Mouse (Mus musculus): ENCODE data around the gene Ptprf. TPM values are rescaled to one million over a fixed set of nuclear protein-coding genes. Genes with fewer than 3 reads are reported as not detected.

Gene Ptprf
- polyA plus RNA-seq, 1 experiment from 2014 or later: 68.2 TPM

DNA sequence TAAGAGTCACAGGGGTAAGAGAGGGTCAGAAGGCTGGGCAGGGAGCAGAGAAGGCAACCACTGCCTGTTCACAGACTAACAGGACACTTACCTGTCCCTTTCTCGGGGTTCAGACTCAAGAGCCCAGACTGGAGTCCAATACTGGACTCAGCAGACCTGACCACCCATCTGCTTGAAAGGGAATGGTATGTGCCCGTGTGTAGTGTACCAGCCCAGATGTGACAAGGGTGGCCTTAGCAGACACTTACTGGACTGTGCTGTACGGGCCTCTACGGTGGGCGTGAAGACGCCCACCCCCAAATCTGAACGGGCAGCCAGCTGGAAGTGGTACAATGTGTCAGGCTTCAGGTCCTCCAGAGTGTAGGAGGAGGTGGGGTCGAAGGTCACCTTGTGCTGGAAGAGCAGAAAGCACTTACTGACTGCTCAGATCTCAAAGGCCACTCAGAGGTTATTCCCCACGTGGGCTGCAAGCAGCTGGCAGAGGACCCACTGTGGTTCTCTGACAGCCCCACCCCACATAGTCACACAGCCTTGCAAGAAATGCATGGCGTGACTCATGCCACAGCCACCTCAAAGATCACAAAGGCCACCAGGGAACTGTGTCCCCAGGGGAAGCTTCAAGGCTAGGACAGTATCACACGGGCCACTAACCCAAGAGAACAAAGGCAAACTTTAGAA, 56.4 kb downstream of the Ptprf start:
- DNase-seq (ENCODE audit: low spot score) (no peak), ATAC-seq (ENCODE audit: low FRiP score) (no peak)
- Histone ChIP-seq H3K4me2 (replicated peaks) (no peak overlapping the region), H3K9ac (no peak overlapping the region), H3K4me3 (replicated peaks; ENCODE audit: low read length) (no peak overlapping the region), H3K27me3 (ENCODE audit: control insufficient read depth, insufficient read depth, low read length) (no peaks in the 10 kb centered on the region), H3K4me1 (replicated peaks; ENCODE audit: control insufficient read depth, insufficient read depth, low read length) (no peaks in the 10 kb centered on the region), H3K9me3 (ENCODE audit: control insufficient read depth, low read length) (no peaks in the 10 kb centered on the region), H3K27ac (no peak overlapping the region), H3K36me3 (replicated peaks; ENCODE audit: control insufficient read depth, insufficient read depth) (peaks cover 73% of the 10 kb centered on the region)
- 71% methylated on average over 11 of the region's 11 CpGs for WGBS

- WGBS: 72% methylated on average over 2 of the region's 2 CpGs
- Histone ChIP-seq H3K9me3 (ENCODE audit: control insufficient read depth, low read length) (no peaks in the 10 kb centered on the region), H3K36me3 (replicated peaks; ENCODE audit: control insufficient read depth, insufficient read depth) (peaks cover 82% of the 10 kb centered on the region), H3K4me3 (replicated peaks; ENCODE audit: low read length) (no peak overlapping the region), H3K4me2 (replicated peaks) (no peak overlapping the region), H3K27ac (no peak overlapping the region), H3K9ac (no peak overlapping the region), H3K4me1 (replicated peaks; ENCODE audit: control insufficient read depth, insufficient read depth, low read length) (no peaks in the 10 kb centered on the region), H3K27me3 (ENCODE audit: control insufficient read depth, insufficient read depth, low read length) (no peaks in the 10 kb centered on the region)
- DNase-seq (ENCODE audit: low spot score) (no peak), ATAC-seq (ENCODE audit: low FRiP score) (no peak)
Observed at GRCm38 (mm10) chr4:118233886-118234285, 57.3 kb downstream of the Ptprf start.

- Histone ChIP-seq H3K27ac (no peak overlapping the region), H3K9me3 (ENCODE audit: control insufficient read depth, low read length) (no peaks in the 10 kb centered on the region), H3K36me3 (replicated peaks; ENCODE audit: control insufficient read depth, insufficient read depth) (peaks cover 92% of the 10 kb centered on the region), H3K9ac (no peak overlapping the region), H3K4me2 (replicated peaks) (no peak overlapping the region), H3K4me3 (replicated peaks; ENCODE audit: low read length) (no peak overlapping the region), H3K4me1 (replicated peaks; ENCODE audit: control insufficient read depth, insufficient read depth, low read length) (no peaks in the 10 kb centered on the region), H3K27me3 (ENCODE audit: control insufficient read depth, insufficient read depth, low read length) (no peaks in the 10 kb centered on the region)
- no peak for DNase-seq (ENCODE audit: low spot score)
- WGBS: 88% methylated on average over 6 of the region's 6 CpGs
- no peak for ATAC-seq (ENCODE audit: low FRiP score)
Observed at GRCm38 (mm10) chr4:118231861-118232260, 59.3 kb downstream of the Ptprf start.

- no peaks in the 10 kb centered on the region for H3K27me3 ChIP-seq (ENCODE audit: control insufficient read depth, insufficient read depth, low read length)
- H3K9me3 ChIP-seq (ENCODE audit: control insufficient read depth, low read length): no peaks in the 10 kb centered on the region
- no peaks in the 10 kb centered on the region for H3K4me1 ChIP-seq (replicated peaks; ENCODE audit: control insufficient read depth, insufficient read depth, low read length)
- peaks cover 92% of the 10 kb centered on the region for H3K36me3 ChIP-seq (replicated peaks; ENCODE audit: control insufficient read depth, insufficient read depth)
- no peak overlapping the region for H3K27ac ChIP-seq
- no peak overlapping the region for H3K4me2 ChIP-seq (replicated peaks)
- ATAC-seq (ENCODE audit: low FRiP score) (no peak), DNase-seq (ENCODE audit: low spot score) (no peak)
- no peak overlapping the region for H3K9ac ChIP-seq
- no peak overlapping the region for H3K4me3 ChIP-seq (replicated peaks; ENCODE audit: low read length)
- WGBS: 65% methylated on average over 6 of the region's 6 CpGs
Observed at GRCm38 (mm10) chr4:118229035-118229770, 62.0 kb downstream of the Ptprf start.

- Histone ChIP-seq H3K27me3 (ENCODE audit: control insufficient read depth, insufficient read depth, low read length) (no peaks in the 10 kb centered on the region), H3K4me1 (replicated peaks; ENCODE audit: control insufficient read depth, insufficient read depth, low read length) (no peaks in the 10 kb centered on the region), H3K9ac (no peak overlapping the region), H3K9me3 (ENCODE audit: control insufficient read depth, low read length) (no peaks in the 10 kb centered on the region), H3K4me3 (replicated peaks; ENCODE audit: low read length) (no peak overlapping the region), H3K4me2 (replicated peaks) (no peak overlapping the region), H3K27ac (no peak overlapping the region), H3K36me3 (replicated peaks; ENCODE audit: control insufficient read depth, insufficient read depth) (peaks cover 98% of the 10 kb centered on the region)
- ATAC-seq (ENCODE audit: low FRiP score): no peak
- no peak for DNase-seq (ENCODE audit: low spot score)
- WGBS: 80% methylated on average over 12 of the region's 12 CpGs
Observed at GRCm38 (mm10) chr4:118227398-118227797, 63.8 kb downstream of the Ptprf start.

GRCm38 (mm10) chr4:118221261-118221660, 69.9 kb downstream of the Ptprf start:
- Histone ChIP-seq H3K27ac (no peak overlapping the region), H3K9ac (no peak overlapping the region), H3K4me2 (replicated peaks) (no peak overlapping the region), H3K4me3 (replicated peaks; ENCODE audit: low read length) (no peak overlapping the region), H3K4me1 (replicated peaks; ENCODE audit: control insufficient read depth, insufficient read depth, low read length) (no peaks in the 10 kb centered on the region), H3K9me3 (ENCODE audit: control insufficient read depth, low read length) (no peaks in the 10 kb centered on the region), H3K27me3 (ENCODE audit: control insufficient read depth, insufficient read depth, low read length) (no peaks in the 10 kb centered on the region), H3K36me3 (replicated peaks; ENCODE audit: control insufficient read depth, insufficient read depth) (peaks cover 99% of the 10 kb centered on the region)
- DNase-seq (ENCODE audit: low spot score) (no peak), ATAC-seq (ENCODE audit: low FRiP score) (no peak)
- WGBS: 87% methylated on average over 7 of the region's 7 CpGs

- Histone ChIP-seq H3K27me3 (ENCODE audit: control insufficient read depth, insufficient read depth, low read length) (no peaks in the 10 kb centered on the region), H3K9ac (no peak overlapping the region), H3K4me3 (replicated peaks; ENCODE audit: low read length) (no peak overlapping the region), H3K4me1 (replicated peaks; ENCODE audit: control insufficient read depth, insufficient read depth, low read length) (no peaks in the 10 kb centered on the region), H3K36me3 (replicated peaks; ENCODE audit: control insufficient read depth, insufficient read depth) (peaks cover 99% of the 10 kb centered on the region), H3K4me2 (replicated peaks) (no peak overlapping the region), H3K27ac (no peak overlapping the region), H3K9me3 (ENCODE audit: control insufficient read depth, low read length) (no peaks in the 10 kb centered on the region)
- 93% methylated on average over 9 of the region's 9 CpGs for WGBS
- ATAC-seq (ENCODE audit: low FRiP score): no peak
- no peak for DNase-seq (ENCODE audit: low spot score)
Observed at GRCm38 (mm10) chr4:118220756-118221155, 70.4 kb downstream of the Ptprf start.

GRCm38 (mm10) chr4:118219487-118219886, 71.7 kb downstream of the Ptprf start:
- DNase-seq (ENCODE audit: low spot score) (no peak), ATAC-seq (ENCODE audit: low FRiP score) (no peak)
- Histone ChIP-seq H3K9ac (no peak overlapping the region), H3K4me2 (replicated peaks) (no peak overlapping the region), H3K27me3 (ENCODE audit: control insufficient read depth, insufficient read depth, low read length) (no peaks in the 10 kb centered on the region), H3K36me3 (replicated peaks; ENCODE audit: control insufficient read depth, insufficient read depth) (peaks cover 98% of the 10 kb centered on the region), H3K4me1 (replicated peaks; ENCODE audit: control insufficient read depth, insufficient read depth, low read length) (no peaks in the 10 kb centered on the region), H3K9me3 (ENCODE audit: control insufficient read depth, low read length) (no peaks in the 10 kb centered on the region), H3K27ac (no peak overlapping the region), H3K4me3 (replicated peaks; ENCODE audit: low read length) (no peak overlapping the region)
- 87% methylated on average over 6 of the region's 6 CpGs for WGBS

GRCm38 (mm10) chr4:118218521-118218920, 72.7 kb downstream of the Ptprf start:
- no peaks in the 10 kb centered on the region for H3K27me3 ChIP-seq (ENCODE audit: control insufficient read depth, insufficient read depth, low read length)
- no peak overlapping the region for H3K4me3 ChIP-seq (replicated peaks; ENCODE audit: low read length)
- 90% methylated on average over 5 of the region's 5 CpGs for WGBS
- no peak overlapping the region for H3K9ac ChIP-seq
- DNase-seq (ENCODE audit: low spot score) (no peak), ATAC-seq (ENCODE audit: low FRiP score) (no peak)
- no peak overlapping the region for H3K27ac ChIP-seq
- H3K36me3 ChIP-seq (replicated peaks; ENCODE audit: control insufficient read depth, insufficient read depth): peaks cover 98% of the 10 kb centered on the region
- H3K4me1 ChIP-seq (replicated peaks; ENCODE audit: control insufficient read depth, insufficient read depth, low read length): no peaks in the 10 kb centered on the region
- H3K4me2 ChIP-seq (replicated peaks): no peak overlapping the region
- no peaks in the 10 kb centered on the region for H3K9me3 ChIP-seq (ENCODE audit: control insufficient read depth, low read length)

Data from hindbrain, embryonic 14.5 days (tissue).